Mouse (Mus musculus) right cerebral cortex, postnatal 14 days (tissue): ENCODE measurements around the gene Numa1.

Source experiments
- DNase-seq: peaks from one replicate; pipeline ENCODE4 v3.0.0; 2022

Gene Numa1

DNA sequence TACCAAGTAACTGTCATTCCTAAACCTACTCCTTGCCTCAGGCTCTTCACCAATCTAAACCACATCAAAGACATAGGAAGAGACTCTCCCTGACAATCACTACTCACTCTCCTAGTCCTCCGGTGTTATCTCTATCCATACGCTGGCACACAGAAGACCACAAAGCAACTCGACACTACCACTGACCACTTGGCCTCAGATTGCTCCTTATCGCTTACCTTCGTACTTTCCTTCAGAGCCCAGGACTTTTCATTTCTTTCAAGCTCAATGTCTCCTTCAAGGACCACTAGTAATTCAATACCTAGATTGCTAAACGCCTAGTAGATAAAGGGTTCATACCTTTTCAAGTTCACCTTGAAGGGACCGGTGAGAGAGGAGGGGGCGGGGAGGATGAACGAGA, 130.0 kb downstream of the Numa1 start:
- DNase-seq = no peak
